Mouse (Mus musculus) olfactory bulb, adult 2 months (tissue): ENCODE data around the gene Mttp.

ENCODE experiments used
- CTCF ChIP-seq: fragments of 200-500 bp; IDR thresholded peaks from 2 replicates; pipeline ENCODE4 v1.5.1; 2012; ENCODE audit warnings: low read depth, mild to moderate bottlenecking, low read length, moderate library complexity; ENCODE audit not compliant: insufficient read depth
- POLR2A ChIP-seq: fragments of 200-500 bp; IDR thresholded peaks from 2 replicates; pipeline ENCODE4 v1.6.1; 2012; ENCODE audit warnings: mild to moderate bottlenecking, low read depth, low read length, moderate library complexity; ENCODE audit not compliant: insufficient read depth

DNA sequence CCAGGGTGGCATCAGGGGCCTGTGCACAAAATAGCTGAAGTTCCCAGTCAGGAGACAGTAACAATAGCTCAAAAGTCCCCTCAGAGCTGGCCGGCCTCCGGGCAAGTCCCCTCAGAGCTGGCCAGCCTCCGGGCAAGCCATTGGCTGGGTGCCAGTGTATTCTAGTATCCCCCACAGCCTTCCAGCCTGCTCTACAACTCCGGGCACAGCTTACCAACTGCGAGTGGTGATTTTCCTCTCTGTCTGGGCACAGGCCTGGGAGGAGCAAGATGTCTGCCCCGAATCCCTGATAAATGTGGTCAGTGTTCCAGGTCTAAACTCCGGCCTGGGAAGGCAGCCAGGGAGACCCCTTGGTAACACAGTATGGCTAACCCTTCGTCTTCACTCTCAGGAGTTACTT, 69.6 kb downstream of the Mttp start:
- no peak for TF ChIP-seq POLR2A
- TF ChIP-seq CTCF = no peak
